Mouse (Mus musculus) CD8-positive naive resting alpha-beta T cell, adult 2 months (primary cell): Measurements from ENCODE around the gene Angptl7.

ENCODE experiments used
- DNase-seq, 2 experiments: peaks; one replicate each; pipeline ENCODE4 v3.0.0; 2022; ENCODE audit warnings: low read depth in 2 of 2, low spot score in 2 of 2

The Angptl7 gene

DNA sequence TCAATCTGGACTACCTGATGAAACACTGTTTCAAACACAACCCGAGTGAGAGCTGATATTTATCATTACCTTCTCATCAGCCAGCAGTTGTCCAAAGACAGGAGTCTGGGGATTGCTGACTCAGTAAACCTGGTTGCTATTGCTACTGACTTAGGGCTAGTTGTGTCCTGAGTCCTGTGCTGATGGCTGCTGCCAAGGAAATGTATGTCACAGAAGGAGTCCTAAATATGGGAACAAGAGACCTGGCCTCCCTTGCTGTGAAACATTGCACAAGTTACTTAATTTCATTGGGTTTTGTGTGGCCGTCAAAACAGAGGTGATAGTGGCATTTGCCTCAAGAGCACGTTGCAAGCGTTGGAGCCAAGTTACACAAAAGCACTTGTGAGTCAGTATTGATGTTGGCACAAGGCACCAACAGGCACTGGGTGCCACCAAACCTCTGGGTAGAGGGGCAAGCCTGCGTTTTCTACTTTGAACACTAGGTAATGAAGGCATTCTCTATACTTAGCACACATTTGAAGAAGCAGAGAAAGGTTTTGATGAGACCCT is 44.7 kb downstream of the Angptl7 start:
- no peak for DNase-seq

DNA sequence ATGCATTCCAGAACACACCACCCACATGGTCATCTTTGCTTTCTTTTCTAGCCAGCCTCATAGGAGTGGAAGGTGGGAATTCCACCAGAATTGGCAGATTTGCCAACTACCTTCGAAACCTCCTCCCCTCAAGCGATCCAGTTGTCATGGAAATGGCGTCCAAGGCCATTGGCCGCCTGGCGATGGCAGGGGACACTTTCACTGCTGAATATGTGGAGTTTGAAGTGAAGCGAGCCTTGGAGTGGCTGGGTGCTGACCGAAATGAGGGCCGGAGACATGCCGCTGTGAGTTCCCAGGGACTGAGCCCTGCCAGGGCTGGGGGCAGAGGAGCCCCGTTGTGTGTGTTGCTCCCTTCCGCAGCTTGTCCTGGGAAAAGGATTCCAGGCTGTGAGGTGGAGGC is 46.6 kb downstream of the Angptl7 start:
- DNase-seq: no peak

DNA sequence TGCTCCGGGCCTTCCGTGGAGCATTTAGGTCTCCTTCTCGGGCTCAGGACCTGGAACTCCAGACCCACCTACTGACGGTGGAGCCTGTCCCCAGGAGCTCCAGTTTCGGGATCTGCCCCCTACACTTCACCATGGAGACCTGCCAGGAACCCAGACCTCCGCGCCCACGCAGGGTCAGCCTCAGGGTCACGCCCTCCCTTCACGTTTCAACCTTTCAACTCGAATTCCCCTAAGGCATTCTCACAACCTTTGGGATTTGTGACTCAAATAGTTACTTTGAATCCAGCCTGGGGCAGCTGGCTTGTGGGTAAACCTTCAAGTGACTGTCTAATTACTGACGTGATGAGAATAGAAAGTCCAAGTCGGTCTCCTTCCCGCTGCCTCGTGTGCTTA is 51.4 kb downstream of the Angptl7 start:
- DNase-seq: no peak

DNA sequence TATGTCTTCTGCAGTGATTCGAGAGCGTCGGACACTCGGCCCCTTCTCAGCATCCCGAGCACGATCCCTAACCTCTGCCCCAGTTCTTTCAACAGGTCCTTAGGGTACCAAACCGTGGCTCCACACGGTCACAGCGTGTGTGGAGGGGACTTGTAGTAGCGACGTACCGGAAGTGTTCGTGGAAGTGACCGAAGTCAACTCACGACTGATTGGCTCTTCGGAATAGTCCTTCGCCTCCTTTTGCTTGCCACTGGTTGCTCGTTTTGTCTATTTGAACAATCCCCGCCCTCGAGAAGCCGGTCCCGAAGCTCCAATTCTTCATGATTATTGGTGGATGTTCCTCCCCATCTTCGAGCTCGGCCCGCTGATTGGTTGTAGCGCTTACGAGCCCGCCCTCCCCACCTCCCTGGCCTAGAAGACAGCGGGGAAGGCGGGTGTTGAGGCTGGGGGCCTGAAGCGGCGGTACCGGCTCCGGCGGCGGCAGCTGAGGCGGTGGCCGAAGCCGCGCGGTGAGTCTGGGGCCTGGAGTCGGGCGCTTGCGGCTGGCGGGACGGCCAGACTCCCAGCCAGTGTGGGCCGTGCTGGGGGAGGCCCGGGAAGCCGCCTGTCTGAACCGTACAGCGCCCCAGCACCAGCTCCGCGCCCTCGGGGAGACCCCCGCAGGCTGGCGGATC is 51.9 kb downstream of the Angptl7 start, which contains the start of gene Mtor:
Mtor (plus strand) TSS at position 433 of the 674 bp plus-strand sequence.
- peak; percentile 89 to 90 for DNase-seq
